Mouse (Mus musculus): Measurements from ENCODE around the gene Prrt3. TPM values are rescaled to one million over a fixed set of nuclear protein-coding genes. Genes with fewer than 3 reads are reported as not detected.

The Prrt3 gene
- polyA plus RNA-seq, 1 experiment from 2014 or later = 0.42 TPM

DNA sequence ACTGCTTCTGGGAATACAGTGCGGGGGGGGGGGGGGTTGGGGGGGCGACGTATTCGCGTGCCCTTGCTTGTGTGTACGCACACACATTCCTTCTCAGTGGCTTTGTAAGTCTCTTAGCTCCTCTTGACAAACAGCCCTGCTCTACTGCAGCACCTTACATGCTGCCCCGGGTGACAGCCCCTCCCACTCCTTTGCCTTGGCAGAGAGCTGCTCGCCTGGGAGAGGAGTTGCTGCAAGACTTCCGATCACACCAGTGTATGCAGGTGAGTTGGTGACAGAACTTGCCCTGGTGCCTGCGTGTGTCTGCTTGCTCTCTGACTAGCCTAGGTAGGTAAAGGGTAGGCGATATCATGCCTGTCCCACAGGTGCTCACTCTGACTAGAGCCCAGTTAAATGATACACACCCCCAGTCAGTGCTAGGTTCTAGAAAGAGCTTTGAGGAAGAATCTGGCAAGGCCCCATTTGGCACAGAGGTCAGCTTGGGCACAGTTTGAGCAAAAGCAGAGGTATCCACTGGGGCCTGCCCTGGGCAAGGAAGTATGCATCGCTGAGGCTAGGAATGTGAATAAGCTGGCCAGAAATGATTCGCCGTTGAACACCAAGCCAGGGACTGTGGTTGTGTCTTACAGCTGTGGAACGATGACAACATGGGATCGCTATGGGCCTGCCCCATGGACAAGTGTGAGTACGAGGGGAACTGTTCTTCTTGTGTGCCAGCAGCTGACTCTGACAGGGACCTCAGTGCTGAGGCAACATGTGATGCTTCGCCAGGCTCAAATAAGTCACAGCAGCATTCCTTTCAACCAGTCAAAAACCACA is 21.0 kb downstream of the Prrt3 start:
- Histone ChIP-seq H3K27me3 (replicated peaks; ENCODE audit: control insufficient read depth, insufficient read depth, low read length) (peaks cover 6% of the 10 kb centered on the region; the same call in 1 of the 2 replicates), H3K4me2 (ENCODE audit: low read depth, low read length) (no peak overlapping the region), H3K9me3 (ENCODE audit: control insufficient read depth, low read length) (no peaks in the 10 kb centered on the region), H3K36me3 (ENCODE audit: control insufficient read depth, insufficient read depth, low read length) (0 out of 2 replicates have a peak, but pooled peaks cover 2% of the 10 kb centered on the region), H3K9ac (ENCODE audit: low read depth, low read length) (no peak overlapping the region; the same call in 1 of the 2 replicates), H3K4me3 (ENCODE audit: low read length) (no peak overlapping the region), H3K27ac (ENCODE audit: low read length) (no peak overlapping the region), H3K4me1 (ENCODE audit: control insufficient read depth, insufficient read depth, low read length) (peaks cover 15% of the 10 kb centered on the region; the same call in 1 of the 2 replicates)
- 64% methylated on average over 18 of the region's 18 CpGs for WGBS
- no peak for ATAC-seq

- Histone ChIP-seq H3K36me3 (ENCODE audit: control insufficient read depth, insufficient read depth, low read length) (0 out of 2 replicates have a peak, but pooled peaks cover 2% of the 10 kb centered on the region), H3K4me2 (ENCODE audit: low read depth, low read length) (no peak overlapping the region), H3K4me3 (ENCODE audit: low read length) (no peak overlapping the region), H3K27ac (ENCODE audit: low read length) (no peak overlapping the region), H3K9ac (ENCODE audit: low read depth, low read length) (no peak overlapping the region), H3K4me1 (ENCODE audit: control insufficient read depth, insufficient read depth, low read length) (peaks cover 15% of the 10 kb centered on the region; the same call in 1 of the 2 replicates), H3K27me3 (replicated peaks; ENCODE audit: control insufficient read depth, insufficient read depth, low read length) (peaks cover 6% of the 10 kb centered on the region; the same call in 1 of the 2 replicates), H3K9me3 (ENCODE audit: control insufficient read depth, low read length) (no peaks in the 10 kb centered on the region)
- WGBS = 82% methylated on average over 10 of the region's 10 CpGs
- no peak for ATAC-seq
Observed at GRCm38 (mm10) chr6:113478906-113479305, 22.8 kb downstream of the Prrt3 start.

DNA sequence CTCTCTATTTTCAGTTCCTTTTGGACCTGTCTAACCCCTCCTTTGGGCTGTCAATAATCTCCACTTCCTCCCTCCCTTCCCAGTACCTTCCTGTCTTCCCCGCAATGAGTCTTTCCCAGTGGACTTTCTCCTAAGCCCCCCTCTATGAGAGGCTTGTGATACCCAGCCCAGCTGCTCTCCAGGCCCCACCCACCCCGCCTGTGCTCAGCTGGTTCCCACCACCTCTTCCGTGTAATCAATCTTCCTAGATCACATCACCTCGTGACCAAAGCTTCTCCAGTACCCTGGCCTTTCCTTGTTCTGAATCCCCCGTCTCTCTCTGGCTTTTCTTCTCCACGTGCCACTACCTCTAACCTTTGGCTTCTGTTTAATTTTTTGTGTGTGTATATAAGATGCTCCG is 24.4 kb downstream of the Prrt3 start:
- Histone ChIP-seq H3K4me3 (ENCODE audit: low read length) (no peak overlapping the region), H3K36me3 (ENCODE audit: control insufficient read depth, insufficient read depth, low read length) (0 out of 2 replicates have a peak, but pooled peaks cover 2% of the 10 kb centered on the region), H3K27ac (ENCODE audit: low read length) (no peak overlapping the region), H3K9ac (ENCODE audit: low read depth, low read length) (no peak overlapping the region), H3K9me3 (ENCODE audit: control insufficient read depth, low read length) (no peaks in the 10 kb centered on the region), H3K4me1 (ENCODE audit: control insufficient read depth, insufficient read depth, low read length) (peaks cover 16% of the 10 kb centered on the region), H3K4me2 (ENCODE audit: low read depth, low read length) (no peak overlapping the region), H3K27me3 (replicated peaks; ENCODE audit: control insufficient read depth, insufficient read depth, low read length) (peaks cover 6% of the 10 kb centered on the region; the same call in 1 of the 2 replicates)
- no peak for ATAC-seq
- 24% methylated on average over 7 of the region's 7 CpGs for WGBS

- no peaks in the 10 kb centered on the region for H3K27me3 ChIP-seq (replicated peaks; ENCODE audit: control insufficient read depth, insufficient read depth, low read length)
- no peak overlapping the region for H3K4me2 ChIP-seq (ENCODE audit: low read depth, low read length)
- no peak overlapping the region for H3K4me3 ChIP-seq (ENCODE audit: low read length)
- H3K4me1 ChIP-seq (ENCODE audit: control insufficient read depth, insufficient read depth, low read length) = peaks cover 37% of the 10 kb centered on the region
- WGBS = 80% methylated on average over 6 of the region's 6 CpGs
- no peak overlapping the region for H3K27ac ChIP-seq (ENCODE audit: low read length)
- no peak for ATAC-seq
- no peaks in the 10 kb centered on the region for H3K36me3 ChIP-seq (ENCODE audit: control insufficient read depth, insufficient read depth, low read length)
- no peaks in the 10 kb centered on the region for H3K9me3 ChIP-seq (ENCODE audit: control insufficient read depth, low read length)
- H3K9ac ChIP-seq (ENCODE audit: low read depth, low read length) = no peak overlapping the region
Observed at GRCm38 (mm10) chr6:113473715-113474114, 28.0 kb downstream of the Prrt3 start.

DNA sequence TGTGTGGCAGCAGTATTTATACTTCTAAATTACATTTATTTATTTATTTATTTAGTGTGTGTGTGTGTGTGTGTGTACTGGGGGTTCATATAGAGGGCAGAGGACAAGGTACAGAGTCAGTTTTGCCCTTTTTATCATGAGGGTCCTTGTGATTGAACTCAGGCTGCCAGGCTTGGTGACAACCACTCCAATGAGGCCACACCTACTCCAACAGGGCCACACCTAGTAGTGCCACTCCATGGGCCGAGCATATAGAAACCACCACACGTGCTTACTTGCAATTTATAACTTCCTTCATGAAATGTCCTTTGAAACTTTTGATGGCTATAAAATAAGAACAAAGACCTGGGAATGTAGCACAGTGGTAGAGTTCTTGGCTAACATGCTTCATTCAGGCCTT is 28.5 kb downstream of the Prrt3 start:
- peak; percentile 49 for ATAC-seq

DNA sequence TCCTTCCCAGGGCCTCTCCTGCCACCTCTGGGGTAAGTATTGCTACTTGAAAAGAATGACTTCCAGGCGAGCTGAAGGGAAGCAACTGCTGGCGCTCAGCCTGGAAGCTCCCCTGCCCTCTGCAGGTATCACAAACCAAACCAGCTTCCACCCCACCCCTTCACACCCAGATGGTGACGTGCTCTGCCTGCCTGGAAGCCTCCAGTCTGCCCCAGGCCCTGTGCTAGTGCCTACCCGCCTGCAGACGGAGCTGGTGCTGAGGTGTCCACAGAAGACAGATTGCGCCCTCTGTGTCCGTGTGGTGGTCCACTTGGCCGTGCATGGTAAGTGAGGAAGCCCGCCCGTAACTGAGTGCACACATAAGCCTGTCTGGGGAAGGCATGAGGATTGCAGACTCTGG is 29.7 kb downstream of the Prrt3 start:
- no peaks in the 10 kb centered on the region for H3K36me3 ChIP-seq (ENCODE audit: control insufficient read depth, insufficient read depth, low read length)
- WGBS = 71% methylated on average over 10 of the region's 10 CpGs
- H3K9me3 ChIP-seq (ENCODE audit: control insufficient read depth, low read length) = no peaks in the 10 kb centered on the region
- H3K4me1 ChIP-seq (ENCODE audit: control insufficient read depth, insufficient read depth, low read length) = peaks cover 34% of the 10 kb centered on the region
- no peaks in the 10 kb centered on the region for H3K27me3 ChIP-seq (replicated peaks; ENCODE audit: control insufficient read depth, insufficient read depth, low read length)
- 0 out of 2 replicates have a peak, but pooled peaks have one; percentile 3 for ATAC-seq
- H3K27ac ChIP-seq (ENCODE audit: low read length) = peak overlapping the region; percentile 65
- peak overlapping the region; percentile 47 for H3K4me3 ChIP-seq (ENCODE audit: low read length)
- H3K9ac ChIP-seq (ENCODE audit: low read depth, low read length) = peak overlapping the region; percentile 74
- peak overlapping the region; percentile 72 for H3K4me2 ChIP-seq (ENCODE audit: low read depth, low read length)

More for the DNA sequence above, 28.5 kb downstream of the Prrt3 start:
- H3K36me3 ChIP-seq (ENCODE audit: control insufficient read depth, insufficient read depth, low read length) = no peaks in the 10 kb centered on the region
- no peaks in the 10 kb centered on the region for H3K27me3 ChIP-seq (replicated peaks; ENCODE audit: control insufficient read depth, insufficient read depth, low read length)
- no peak overlapping the region for H3K27ac ChIP-seq (ENCODE audit: low read length)
- peaks cover 37% of the 10 kb centered on the region for H3K4me1 ChIP-seq (ENCODE audit: control insufficient read depth, insufficient read depth, low read length)
- no peaks in the 10 kb centered on the region for H3K9me3 ChIP-seq (ENCODE audit: control insufficient read depth, low read length)
- 43% methylated on average over 2 of the region's 2 CpGs for WGBS
- H3K4me3 ChIP-seq (ENCODE audit: low read length) = no peak overlapping the region
- no peak overlapping the region for H3K4me2 ChIP-seq (ENCODE audit: low read depth, low read length)
- no peak overlapping the region for H3K9ac ChIP-seq (ENCODE audit: low read depth, low read length)

DNA sequence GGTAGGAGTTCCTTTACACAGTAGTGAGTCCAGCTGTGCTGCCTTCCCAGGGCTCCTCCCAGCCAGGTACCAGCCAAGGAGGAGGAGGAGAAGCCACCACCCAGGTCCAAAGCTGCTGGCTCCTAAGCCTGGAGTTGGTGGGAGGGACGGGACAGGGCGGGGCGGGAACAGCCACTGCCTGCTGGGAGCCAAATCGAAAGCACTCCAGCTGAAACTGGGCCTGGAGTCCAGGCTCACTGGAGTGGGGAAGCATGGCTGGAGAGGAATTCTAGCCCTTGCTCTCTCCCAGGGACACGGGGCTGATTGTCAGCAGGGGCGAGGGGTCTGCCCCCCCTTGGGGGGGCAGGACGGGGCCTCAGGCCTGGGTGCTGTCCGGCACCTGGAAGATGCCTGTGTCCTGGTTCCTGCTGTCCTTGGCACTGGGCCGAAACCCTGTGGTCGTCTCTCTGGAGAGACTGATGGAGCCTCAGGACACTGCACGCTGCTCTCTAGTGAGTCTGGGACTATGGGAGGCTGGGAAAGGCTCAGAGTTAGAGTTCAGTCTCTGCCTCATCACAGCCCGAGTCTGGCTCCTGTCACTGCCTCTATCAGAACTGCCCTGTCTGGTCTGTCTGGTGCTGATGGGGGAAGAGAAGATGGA is 30.3 kb downstream of the Prrt3 start, which contains the start of gene Il17rc:
Gene Il17rc, plus strand, starts transcription at position 131 of the 640 bp plus-strand sequence.
- 14% methylated on average over 12 of the region's 12 CpGs for WGBS
- H3K27ac ChIP-seq (ENCODE audit: low read length) = peak within 1 kb of the TSS; percentile 65

GRCm38 (mm10) chr6:113469432-113469831 is 32.3 kb downstream of the Prrt3 start:
- H3K4me1 ChIP-seq (ENCODE audit: control insufficient read depth, insufficient read depth, low read length) = peaks cover 31% of the 10 kb centered on the region
- no peak overlapping the region for H3K27ac ChIP-seq (ENCODE audit: low read length)
- peak overlapping the region; percentile 70 for H3K9ac ChIP-seq (ENCODE audit: low read depth, low read length)
- H3K4me2 ChIP-seq (ENCODE audit: low read depth, low read length) = peak overlapping the region; percentile 87
- WGBS = under 1% methylated on average over 31 of the region's 31 CpGs
- ATAC-seq = peak; percentile 68
- H3K36me3 ChIP-seq (ENCODE audit: control insufficient read depth, insufficient read depth, low read length) = no peaks in the 10 kb centered on the region
- H3K27me3 ChIP-seq (replicated peaks; ENCODE audit: control insufficient read depth, insufficient read depth, low read length) = no peaks in the 10 kb centered on the region
- no peaks in the 10 kb centered on the region for H3K9me3 ChIP-seq (ENCODE audit: control insufficient read depth, low read length)
- H3K4me3 ChIP-seq (ENCODE audit: low read length) = peak overlapping the region; percentile 51

More for the DNA sequence above, 30.3 kb downstream of the Prrt3 start, which contains the start of gene Il17rc:
- H3K4me3 ChIP-seq (ENCODE audit: low read length) = peak within 1 kb of the TSS; percentile 47
- peak; percentile 74 for ATAC-seq
- H3K27me3 ChIP-seq (replicated peaks; ENCODE audit: control insufficient read depth, insufficient read depth, low read length) = no peaks in the 10 kb centered on the region
- H3K4me2 ChIP-seq (ENCODE audit: low read depth, low read length) = peak within 1 kb of the TSS; percentile 72
- no peaks in the 10 kb centered on the region for H3K36me3 ChIP-seq (ENCODE audit: control insufficient read depth, insufficient read depth, low read length)
- H3K9me3 ChIP-seq (ENCODE audit: control insufficient read depth, low read length) = no peaks in the 10 kb centered on the region
- peaks cover 31% of the 10 kb centered on the region for H3K4me1 ChIP-seq (ENCODE audit: control insufficient read depth, insufficient read depth, low read length)
- peak within 1 kb of the TSS; percentile 74 for H3K9ac ChIP-seq (ENCODE audit: low read depth, low read length)

- peak overlapping the region; percentile 51 for H3K4me3 ChIP-seq (ENCODE audit: low read length)
- ATAC-seq = peak; percentile 59
- H3K27me3 ChIP-seq (replicated peaks; ENCODE audit: control insufficient read depth, insufficient read depth, low read length) = no peaks in the 10 kb centered on the region
- peaks cover 31% of the 10 kb centered on the region for H3K4me1 ChIP-seq (ENCODE audit: control insufficient read depth, insufficient read depth, low read length)
- H3K27ac ChIP-seq (ENCODE audit: low read length) = no peak overlapping the region
- H3K4me2 ChIP-seq (ENCODE audit: low read depth, low read length) = peak overlapping the region; percentile 87
- H3K9ac ChIP-seq (ENCODE audit: low read depth, low read length) = peak overlapping the region; percentile 70
- no peaks in the 10 kb centered on the region for H3K9me3 ChIP-seq (ENCODE audit: control insufficient read depth, low read length)
- 12% methylated on average over 9 of the region's 9 CpGs for WGBS
- no peaks in the 10 kb centered on the region for H3K36me3 ChIP-seq (ENCODE audit: control insufficient read depth, insufficient read depth, low read length)
Observed at GRCm38 (mm10) chr6:113469021-113469420, 32.7 kb downstream of the Prrt3 start.

Measured in intestine, embryonic 16.5 days (tissue).